ENCODE assay signal across 9 mouse cellular contexts in genomic region chr3:96719173-96719572, GRCm38 (mm10). TPM values are rescaled to one million over a fixed set of nuclear protein-coding genes. Genes with fewer than 3 reads are reported as not detected.
DNase-seq lines count a peak whose midpoint lies in the region; ATAC-seq and TF ChIP-seq lines count a peak whose summit lies in the region.
"Had no signal": no experiment of that assay in that cellular context is flagged by ENCODE, and none has a peak within 500 bp of the region (broad histone marks: within the 10 kb centered on the region; RNA-seq: fewer than 3 reads in every experiment).

No protein-coding gene starts in this region.

- 0 out of 2 replicates have a peak, but pooled peaks have one; percentile 22 for ATAC-seq in common myeloid progenitor, adult 5-6 weeks (replicated peaks; ENCODE audit: low read depth, poor library complexity, severe bottlenecking)
- no peak for ATAC-seq in midbrain, postnatal 0 days (ENCODE audit: low FRiP score)

- 46% methylated on average over 14 of the region's 14 CpGs for WGBS in lung, adult 2 months
- WGBS in midbrain, postnatal 0 days, result 37% methylated on average over 14 of the region's 14 CpGs

- H3K4me3 ChIP-seq in lung, adult 2 months (replicated peaks; ENCODE audit: extremely low read depth, low read depth, low read length), result no peak overlapping the region
- H3K4me3 ChIP-seq in midbrain, postnatal 0 days (ENCODE audit: low read depth, low read length), result no peak overlapping the region

- peak; percentile 35 to 40 for DNase-seq in adrenal gland, adult 18-20 months (ENCODE audit: low spot score in 2 of 2)
- DNase-seq in adrenal gland, adult 8-10 months, result no peak
- no peak for DNase-seq in lung, adult 2 months
- DNase-seq in lung, postnatal 25 days (ENCODE audit: low spot score), result no peak
- DNase-seq in kidney, postnatal 25 days, result peak; percentile 66 to 73
- peak; percentile 80 for DNase-seq in midbrain, postnatal 0 days (ENCODE audit: low spot score)
- no peak for DNase-seq in c-Kit-positive CD71-positive TER-119-positive erythroid progenitor cells, embryonic 14.5 days (ENCODE audit: low spot score)

- no peak overlapping the region for H3K4me2 ChIP-seq in midbrain, postnatal 0 days (ENCODE audit: low read depth, low read length, poor library complexity, severe bottlenecking)

- H3K27me3 ChIP-seq in midbrain, postnatal 0 days (ENCODE audit: insufficient read depth, low read length), result no peaks in the 10 kb centered on the region

- TF ChIP-seq CTCF in lung, adult 2 months (IDR thresholded peaks at IDR 0.05; ENCODE audit: insufficient read depth, low read length), result peak; percentile 50
- TF ChIP-seq CTCF in midbrain, postnatal 0 days (IDR thresholded peaks at IDR 0.05), result peak; percentile 65

- peaks cover 15% of the 10 kb centered on the region for H3K36me3 ChIP-seq in midbrain, postnatal 0 days (ENCODE audit: insufficient read depth, low read length)

- H3K9me3 ChIP-seq in midbrain, postnatal 0 days (ENCODE audit: low read length), result no peaks in the 10 kb centered on the region

- no peak for TF ChIP-seq POLR2A in lung, adult 2 months (IDR thresholded peaks at IDR 0.05; ENCODE audit: borderline replicate concordance, extremely low read depth, low read depth, low read length)

- peaks cover 5% of the 10 kb centered on the region for H3K4me1 ChIP-seq in lung, adult 2 months (ENCODE audit: control insufficient read depth, insufficient read depth, low read length)
- H3K4me1 ChIP-seq in midbrain, postnatal 0 days (ENCODE audit: insufficient read depth, low read length), result no peaks in the 10 kb centered on the region

- no peak overlapping the region for H3K27ac ChIP-seq in midbrain, postnatal 0 days (ENCODE audit: low read depth, low read length)
- H3K27ac ChIP-seq: macrophage had no signal

- H3K9ac ChIP-seq in midbrain, postnatal 0 days (replicated peaks; ENCODE audit: low read length, poor library complexity, severe bottlenecking), result no peak overlapping the region

RNA-seq across cellular contexts. Expression of gene Polr3c, which starts 8.3 kb away (rescaled TPM):
- total RNA-seq in adrenal gland, adult 18-20 months (2021), result 10 to 100 TPM; 25.2 to 25.5 TPM
- 10 to 100 TPM; 30.0 to 33.4 (median 31.1) TPM for total RNA-seq in adrenal gland, adult 8-10 months (2022)
- 16.7 and 29.8 TPM in 2 replicates for polyA plus RNA-seq in lung, adult 2 months (2012; rRNA removed)
- 19.8 and 25.8 TPM in 2 replicates for total RNA-seq in common myeloid progenitor, adult 5-6 weeks (2017)
- 12.6 and 14.7 TPM in 2 replicates for total RNA-seq in midbrain, postnatal 0 days (2014; rRNA removed)
- polyA plus RNA-seq in midbrain, postnatal 0 days (2015; fragmentation: Nextera tagmentation; extraction: Ambion mirVana), result 26.4 and 30.7 TPM in 2 replicates

RNA-seq across cellular contexts. Expression of gene Rnf115, which starts 8.3 kb away (rescaled TPM):
- total RNA-seq in adrenal gland, adult 18-20 months (2021), result 10 to 100 TPM; 37.5 to 39.0 TPM
- 10 to 100 TPM; 34.0 to 45.9 (median 39.5) TPM for total RNA-seq in adrenal gland, adult 8-10 months (2022)
- 16.3 and 16.4 TPM in 2 replicates for polyA plus RNA-seq in lung, adult 2 months (2012; rRNA removed)
- total RNA-seq in common myeloid progenitor, adult 5-6 weeks (2017), result 56.2 and 69.8 TPM in 2 replicates
- 59.6 and 63.4 TPM in 2 replicates for total RNA-seq in midbrain, postnatal 0 days (2014; rRNA removed)
- 71.8 and 76.5 TPM in 2 replicates for polyA plus RNA-seq in midbrain, postnatal 0 days (2015; fragmentation: Nextera tagmentation; extraction: Ambion mirVana)

RNA-seq across cellular contexts. Expression of gene Nudt17, which starts 10.8 kb away (rescaled TPM):
- total RNA-seq in adrenal gland, adult 18-20 months (2021), result 1 to 10 TPM; 1.5 TPM
- total RNA-seq in adrenal gland, adult 8-10 months (2022), result 1 to 10 TPM; 1.1 to 2.6 (median 1.6) TPM
- polyA plus RNA-seq in lung, adult 2 months (2012; rRNA removed), result 3.8 and 4.7 TPM in 2 replicates
- total RNA-seq in common myeloid progenitor, adult 5-6 weeks (2017), result 0.15 TPM in 1 of 2 replicates, not detected in the other
- total RNA-seq in midbrain, postnatal 0 days (2014; rRNA removed), result 6.5 and 11.9 TPM in 2 replicates
- polyA plus RNA-seq in midbrain, postnatal 0 days (2015; fragmentation: Nextera tagmentation; extraction: Ambion mirVana), result 18.5 and 20.6 TPM in 2 replicates

RNA-seq across cellular contexts. Expression of gene Pias3, which starts 23.0 kb away (rescaled TPM):
- total RNA-seq in adrenal gland, adult 18-20 months (2021), result 10 to 100 TPM; 19.7 to 20.1 TPM
- total RNA-seq in adrenal gland, adult 8-10 months (2022), result 10 to 100 TPM; 27.3 to 38.0 (median 32.6) TPM
- polyA plus RNA-seq in lung, adult 2 months (2012; rRNA removed), result 39.3 and 44.1 TPM in 2 replicates
- 4.7 and 6.2 TPM in 2 replicates for total RNA-seq in common myeloid progenitor, adult 5-6 weeks (2017)
- 33.1 and 46.0 TPM in 2 replicates for total RNA-seq in midbrain, postnatal 0 days (2014; rRNA removed)
- polyA plus RNA-seq in midbrain, postnatal 0 days (2015; fragmentation: Nextera tagmentation; extraction: Ambion mirVana), result 44.2 and 49.7 TPM in 2 replicates

RNA-seq across cellular contexts. Expression of gene Ankrd35, which starts 49.2 kb away (rescaled TPM):
- 1 to 10 TPM; 1.3 to 6.6 TPM for total RNA-seq in adrenal gland, adult 18-20 months (2021)
- total RNA-seq in adrenal gland, adult 8-10 months (2022), result 1 to 10 TPM; 3.1 to 9.9 (median 5.0) TPM
- 1.4 and 3.6 TPM in 2 replicates for polyA plus RNA-seq in lung, adult 2 months (2012; rRNA removed)
- total RNA-seq in common myeloid progenitor, adult 5-6 weeks (2017), result not detected in 2 replicates
- 4.9 and 8.5 TPM in 2 replicates for total RNA-seq in midbrain, postnatal 0 days (2014; rRNA removed)
- 3.7 and 4.3 TPM in 2 replicates for polyA plus RNA-seq in midbrain, postnatal 0 days (2015; fragmentation: Nextera tagmentation; extraction: Ambion mirVana)

Comparison
In these comparisons a context has a peak if more than half of its experiments do, and no peak if none do; other contexts are left out.
1. DNase-seq: peak in adrenal gland, adult 18-20 months (2 of 2), kidney, postnatal 25 days (2 of 2) and midbrain, postnatal 0 days (single experiment); none in adrenal gland, adult 8-10 months (single experiment), lung, adult 2 months (single experiment), lung, postnatal 25 days (single experiment) and c-Kit-positive CD71-positive TER-119-positive erythroid progenitor cells, embryonic 14.5 days (single experiment).